ENCODE assay signal across 13 mouse cellular contexts in genomic region chr10:122910798-122911225, GRCm38 (mm10).
A peak's percentile ranks its signal among the peaks of the same experiment; 100 is the strongest.
DNase-seq lines count a peak whose midpoint lies in the region; ATAC-seq and TF ChIP-seq lines count a peak whose summit lies in the region.
"Had no signal": no experiment of that assay in that cellular context is flagged by ENCODE, and none has a peak within 500 bp of the region (broad histone marks: within the 10 kb centered on the region; RNA-seq: fewer than 3 reads in every experiment).

No protein-coding gene starts in this region.

- TF ChIP-seq CTCF in hindbrain, postnatal 0 days (IDR thresholded peaks at IDR 0.05; ENCODE audit: low read depth), result no peak

- H3K4me3 ChIP-seq in hindbrain, embryonic 12.5 days, result no peak overlapping the region
- no peak overlapping the region for H3K4me3 ChIP-seq in hindbrain, postnatal 0 days (ENCODE audit: low read length)
- H3K4me3 ChIP-seq in embryonic facial prominence, embryonic 13.5 days, result no peak overlapping the region
- H3K4me3 ChIP-seq in stomach, embryonic 14.5 days (ENCODE audit: low read depth, low read length), result no peak overlapping the region
- H3K4me3 ChIP-seq: erythroblast, embryonic 14.5 days; liver, embryonic 15.5 days; neural tube, embryonic 12.5 days had no signal

- H3K36me3 ChIP-seq in hindbrain, embryonic 12.5 days, result no peaks in the 10 kb centered on the region
- no peaks in the 10 kb centered on the region; the same call in 1 of the 2 replicates for H3K36me3 ChIP-seq in hindbrain, postnatal 0 days (ENCODE audit: insufficient read depth, low read length)
- H3K36me3 ChIP-seq in embryonic facial prominence, embryonic 13.5 days, result no peaks in the 10 kb centered on the region
- H3K36me3 ChIP-seq in stomach, embryonic 14.5 days (ENCODE audit: control insufficient read depth, insufficient read depth, low read length), result no peaks in the 10 kb centered on the region
- H3K36me3 ChIP-seq: liver, embryonic 15.5 days; neural tube, embryonic 12.5 days had no signal

- H3K27me3 ChIP-seq in hindbrain, embryonic 12.5 days, result no peaks in the 10 kb centered on the region
- no peaks in the 10 kb centered on the region for H3K27me3 ChIP-seq in hindbrain, postnatal 0 days (ENCODE audit: insufficient read depth, low read length)
- H3K27me3 ChIP-seq in embryonic facial prominence, embryonic 13.5 days, result no peaks in the 10 kb centered on the region
- H3K27me3 ChIP-seq in stomach, embryonic 14.5 days (ENCODE audit: control insufficient read depth, insufficient read depth, low read length), result no peaks in the 10 kb centered on the region
- H3K27me3 ChIP-seq: liver, embryonic 15.5 days; neural tube, embryonic 12.5 days had no signal

- peak overlapping the region; percentile 90 for H3K27ac ChIP-seq in hindbrain, embryonic 12.5 days
- no peak overlapping the region; the same call in 1 of the 2 replicates for H3K27ac ChIP-seq in hindbrain, postnatal 0 days
- H3K27ac ChIP-seq in embryonic facial prominence, embryonic 13.5 days, result peak overlapping the region; percentile 100
- peak overlapping the region; percentile 99 for H3K27ac ChIP-seq in stomach, embryonic 14.5 days (ENCODE audit: low read length)
- H3K27ac ChIP-seq: liver, embryonic 15.5 days; neural tube, embryonic 12.5 days had no signal

- no peak overlapping the region for H3K4me2 ChIP-seq in hindbrain, embryonic 12.5 days (replicated peaks)
- H3K4me2 ChIP-seq in hindbrain, postnatal 0 days (ENCODE audit: low read depth, low read length), result no peak overlapping the region
- peak overlapping the region; percentile 51 for H3K4me2 ChIP-seq in embryonic facial prominence, embryonic 13.5 days
- no peak overlapping the region; the same call in 1 of the 2 replicates for H3K4me2 ChIP-seq in stomach, embryonic 14.5 days (replicated peaks; ENCODE audit: low read depth, low read length)
- H3K4me2 ChIP-seq: liver, embryonic 15.5 days; neural tube, embryonic 12.5 days had no signal

- no peaks in the 10 kb centered on the region for H3K9me3 ChIP-seq in hindbrain, embryonic 12.5 days (replicated peaks)
- no peaks in the 10 kb centered on the region for H3K9me3 ChIP-seq in hindbrain, postnatal 0 days (ENCODE audit: low read length)
- H3K9me3 ChIP-seq in embryonic facial prominence, embryonic 13.5 days, result no peaks in the 10 kb centered on the region
- no peaks in the 10 kb centered on the region for H3K9me3 ChIP-seq in stomach, embryonic 14.5 days (ENCODE audit: control insufficient read depth, low read depth, low read length)
- H3K9me3 ChIP-seq: liver, embryonic 15.5 days; neural tube, embryonic 12.5 days had no signal

- 49% methylated on average over 8 of the region's 8 CpGs for WGBS in hindbrain, embryonic 12.5 days
- 69% methylated on average over 8 of the region's 8 CpGs for WGBS in hindbrain, postnatal 0 days
- WGBS in embryonic facial prominence, embryonic 13.5 days, result 22% methylated on average over 8 of the region's 8 CpGs
- 35% methylated on average over 8 of the region's 8 CpGs for WGBS in stomach, embryonic 14.5 days

- ATAC-seq in hindbrain, embryonic 12.5 days (ENCODE audit: low FRiP score), result no peak
- no peak for ATAC-seq in hindbrain, postnatal 0 days
- no peak for ATAC-seq in embryonic facial prominence, embryonic 13.5 days (ENCODE audit: insufficient number of reproducible peaks, insufficient read depth, low FRiP score, low TSS enrichment, low read depth)
- no peak for ATAC-seq in stomach, embryonic 14.5 days (ENCODE audit: insufficient number of reproducible peaks, insufficient read depth, low FRiP score, low read depth)

- peaks cover 28% of the 10 kb centered on the region for H3K4me1 ChIP-seq in hindbrain, embryonic 12.5 days
- peaks cover 12% of the 10 kb centered on the region; the same call in 1 of the 2 replicates for H3K4me1 ChIP-seq in hindbrain, postnatal 0 days (ENCODE audit: insufficient read depth, low read length)
- H3K4me1 ChIP-seq in embryonic facial prominence, embryonic 13.5 days, result peaks cover 54% of the 10 kb centered on the region
- H3K4me1 ChIP-seq in stomach, embryonic 14.5 days (ENCODE audit: control insufficient read depth, insufficient read depth, low read length), result peaks cover 34% of the 10 kb centered on the region

- no peak for DNase-seq in hindbrain, postnatal 0 days (ENCODE audit: low spot score)
- peak; percentile 69 for DNase-seq in kidney, postnatal 10 days
- DNase-seq in cerebellum, adult 8-10 months, result no peak
- DNase-seq in ovary, postnatal 36 days (ENCODE audit: low spot score), result no peak
- DNase-seq in thymus, postnatal 14 days, result no peak
- DNase-seq: adrenal gland, postnatal 25 days; heart, postnatal 4 days had no signal

- no peak overlapping the region for H3K9ac ChIP-seq in hindbrain, embryonic 12.5 days
- H3K9ac ChIP-seq in hindbrain, postnatal 0 days (replicated peaks; ENCODE audit: low read length), result no peak overlapping the region
- H3K9ac ChIP-seq in embryonic facial prominence, embryonic 13.5 days, result 0 out of 2 replicates have a peak overlapping the region, but pooled peaks have one; percentile 59
- no peak overlapping the region for H3K9ac ChIP-seq in stomach, embryonic 14.5 days (replicated peaks; ENCODE audit: low read depth, low read length)
- H3K9ac ChIP-seq: liver, embryonic 15.5 days; neural tube, embryonic 12.5 days had no signal
